Mouse (Mus musculus): ENCODE data around the gene Bend3. TPM values are rescaled to one million over a fixed set of nuclear protein-coding genes. Genes with fewer than 3 reads are reported as not detected.
"Not testable (repeated sequence)": the region's sequence is repeated elsewhere in the genome, so short reads cannot be mapped to it uniquely, and the experiment has no call there.

Gene Bend3
- polyA plus RNA-seq, 1 experiment from 2014 or later: 9.6 TPM

- 78% methylated on average over 6 of the region's 6 CpGs for WGBS
- no peak overlapping the region for H3K27ac ChIP-seq
- H3K4me1 ChIP-seq (replicated peaks): 0 out of 2 replicates have a peak, but pooled peaks cover 4% of the 10 kb centered on the region
These were observed 38.5 kb downstream of the Bend3 start for GRCm38 (mm10) chr10:43516992-43517660.

GRCm38 (mm10) chr10:43517836-43518235 lies 39.2 kb downstream of the Bend3 start:
- Histone ChIP-seq H3K27ac (no peak overlapping the region), H3K27me3 (ENCODE audit: insufficient read depth, poor library complexity, severe bottlenecking) (no peaks in the 10 kb centered on the region), H3K36me3 (peaks cover 34% of the 10 kb centered on the region), H3K4me3 (no peak overlapping the region), H3K9me3 (no peaks in the 10 kb centered on the region), H3K4me1 (replicated peaks) (0 out of 2 replicates have a peak, but pooled peaks cover 4% of the 10 kb centered on the region)
- 75% methylated on average over 4 of the region's 4 CpGs for WGBS
- DNase-seq (ENCODE audit: low spot score): no peak

More at GRCm38 (mm10) chr10:43516992-43517660, 38.5 kb downstream of the Bend3 start:
- H3K36me3 ChIP-seq: peaks cover 40% of the 10 kb centered on the region
- no peak for DNase-seq (ENCODE audit: low spot score)
- no peak overlapping the region for H3K4me3 ChIP-seq
- no peaks in the 10 kb centered on the region for H3K27me3 ChIP-seq (ENCODE audit: insufficient read depth, poor library complexity, severe bottlenecking)
- no peaks in the 10 kb centered on the region for H3K9me3 ChIP-seq

GRCm38 (mm10) chr10:43518368-43518767 lies 39.7 kb downstream of the Bend3 start:
- Histone ChIP-seq H3K4me3 (no peak overlapping the region), H3K27ac (no peak overlapping the region), H3K36me3 (peaks cover 28% of the 10 kb centered on the region), H3K9me3 (no peaks in the 10 kb centered on the region), H3K4me1 (replicated peaks) (0 out of 2 replicates have a peak, but pooled peaks cover 4% of the 10 kb centered on the region), H3K27me3 (ENCODE audit: insufficient read depth, poor library complexity, severe bottlenecking) (no peaks in the 10 kb centered on the region)
- DNase-seq (ENCODE audit: low spot score): no peak
- 83% methylated on average over 12 of the region's 13 CpGs for WGBS

- 92% methylated on average over 2 of the region's 2 CpGs for WGBS
- H3K9me3 ChIP-seq: no peaks in the 10 kb centered on the region
- DNase-seq (ENCODE audit: low spot score): no peak
- no peaks in the 10 kb centered on the region for H3K27me3 ChIP-seq (ENCODE audit: insufficient read depth, poor library complexity, severe bottlenecking)
- H3K36me3 ChIP-seq: peaks cover 19% of the 10 kb centered on the region
- H3K27ac ChIP-seq: no peak overlapping the region
- 0 out of 2 replicates have a peak, but pooled peaks cover 4% of the 10 kb centered on the region for H3K4me1 ChIP-seq (replicated peaks)
- no peak overlapping the region for H3K4me3 ChIP-seq
These were observed 41.3 kb downstream of the Bend3 start for GRCm38 (mm10) chr10:43519977-43520376.

- not testable (repeated sequence) for H3K27ac ChIP-seq
- peaks cover 18% of the 10 kb centered on the region for H3K4me1 ChIP-seq (replicated peaks)
These were observed 45.3 kb downstream of the Bend3 start, which contains the start of gene Gm9803 for GRCm38 (mm10) chr10:43523931-43524330. Gene Gm9803 (plus strand): TSS chr10:43524084.

GRCm38 (mm10) chr10:43527283-43528269 lies 48.9 kb downstream of the Bend3 start:
- Histone ChIP-seq H3K36me3 (peaks cover 63% of the 10 kb centered on the region), H3K4me1 (replicated peaks) (peaks cover 18% of the 10 kb centered on the region), H3K27me3 (ENCODE audit: insufficient read depth, poor library complexity, severe bottlenecking) (no peaks in the 10 kb centered on the region), H3K27ac (peak overlapping the region; percentile 89), H3K4me3 (no peak overlapping the region), H3K9me3 (no peaks in the 10 kb centered on the region)
- peak; percentile 44 for DNase-seq (ENCODE audit: low spot score)
- 45% methylated on average over 15 of the region's 15 CpGs for WGBS

More at GRCm38 (mm10) chr10:43523931-43524330, 45.3 kb downstream of the Bend3 start, which contains the start of gene Gm9803:
- H3K27me3 ChIP-seq (ENCODE audit: insufficient read depth, poor library complexity, severe bottlenecking); H3K9me3 ChIP-seq; H3K4me3 ChIP-seq; DNase-seq (ENCODE audit: low spot score): not testable (repeated sequence)
- 93% methylated on average over 10 of the region's 10 CpGs for WGBS
- peaks cover 28% of the 10 kb centered on the region for H3K36me3 ChIP-seq

GRCm38 (mm10) chr10:43534382-43534781 lies 55.8 kb downstream of the Bend3 start:
- DNase-seq (ENCODE audit: low spot score): no peak
- Histone ChIP-seq H3K27ac (no peak overlapping the region), H3K4me3 (no peak overlapping the region), H3K4me1 (replicated peaks) (peaks cover 4% of the 10 kb centered on the region), H3K36me3 (peaks cover 59% of the 10 kb centered on the region), H3K9me3 (no peaks in the 10 kb centered on the region), H3K27me3 (ENCODE audit: insufficient read depth, poor library complexity, severe bottlenecking) (no peaks in the 10 kb centered on the region)
- WGBS: 90% methylated on average over 1 of the region's 1 CpGs

- H3K27ac ChIP-seq: no peak overlapping the region
- H3K27me3 ChIP-seq (ENCODE audit: insufficient read depth, poor library complexity, severe bottlenecking): no peaks in the 10 kb centered on the region
- no peak for DNase-seq (ENCODE audit: low spot score)
- no peak overlapping the region for H3K4me3 ChIP-seq
- peaks cover 28% of the 10 kb centered on the region for H3K36me3 ChIP-seq
- peaks cover 15% of the 10 kb centered on the region for H3K4me1 ChIP-seq (replicated peaks)
- 96% methylated on average over 7 of the region's 7 CpGs for WGBS
- H3K9me3 ChIP-seq: no peaks in the 10 kb centered on the region
These were observed 59.0 kb downstream of the Bend3 start for GRCm38 (mm10) chr10:43537652-43538051.

- H3K27ac ChIP-seq: no peak overlapping the region
- no peaks in the 10 kb centered on the region for H3K27me3 ChIP-seq (ENCODE audit: insufficient read depth, poor library complexity, severe bottlenecking)
- H3K4me1 ChIP-seq (replicated peaks): peaks cover 15% of the 10 kb centered on the region
- H3K4me3 ChIP-seq: no peak overlapping the region
- 93% methylated on average over 5 of the region's 5 CpGs for WGBS
- peaks cover 18% of the 10 kb centered on the region for H3K36me3 ChIP-seq
- no peak for DNase-seq (ENCODE audit: low spot score)
- H3K9me3 ChIP-seq: no peaks in the 10 kb centered on the region
These were observed 60.2 kb downstream of the Bend3 start for GRCm38 (mm10) chr10:43538831-43539230.

GRCm38 (mm10) chr10:43539746-43540310 lies 61.2 kb downstream of the Bend3 start:
- H3K27ac ChIP-seq: peak overlapping the region; percentile 93
- peaks cover 15% of the 10 kb centered on the region for H3K4me1 ChIP-seq (replicated peaks)
- H3K36me3 ChIP-seq: peaks cover 18% of the 10 kb centered on the region
- DNase-seq (ENCODE audit: low spot score): no peak
- no peaks in the 10 kb centered on the region for H3K9me3 ChIP-seq
- no peaks in the 10 kb centered on the region for H3K27me3 ChIP-seq (ENCODE audit: insufficient read depth, poor library complexity, severe bottlenecking)
- 27% methylated on average over 12 of the region's 12 CpGs for WGBS
- peak overlapping the region; percentile 75 for H3K4me3 ChIP-seq

- DNase-seq (ENCODE audit: low spot score): peak; percentile 95
- peak within 1 kb of the TSS; percentile 93 for H3K27ac ChIP-seq
- H3K4me1 ChIP-seq (replicated peaks): peaks cover 15% of the 10 kb centered on the region
- H3K36me3 ChIP-seq: peaks cover 11% of the 10 kb centered on the region
- under 1% methylated on average over 56 of the region's 56 CpGs for WGBS
- no peaks in the 10 kb centered on the region for H3K27me3 ChIP-seq (ENCODE audit: insufficient read depth, poor library complexity, severe bottlenecking)
- H3K4me3 ChIP-seq: peak within 1 kb of the TSS; percentile 75
- no peaks in the 10 kb centered on the region for H3K9me3 ChIP-seq
These were observed 62.0 kb downstream of the Bend3 start, which contains the start of gene 1700021F05Rik for GRCm38 (mm10) chr10:43540442-43541152. Gene 1700021F05Rik (minus strand): TSS chr10:43540994.

- Histone ChIP-seq H3K27ac (peak overlapping the region; percentile 93), H3K36me3 (peaks cover 5% of the 10 kb centered on the region), H3K4me1 (replicated peaks) (peaks cover 15% of the 10 kb centered on the region), H3K4me3 (peak overlapping the region; percentile 75), H3K9me3 (no peaks in the 10 kb centered on the region), H3K27me3 (ENCODE audit: insufficient read depth, poor library complexity, severe bottlenecking) (no peaks in the 10 kb centered on the region)
- 54% methylated on average over 7 of the region's 8 CpGs for WGBS
- no peak for DNase-seq (ENCODE audit: low spot score)
These were observed 62.5 kb downstream of the Bend3 start for GRCm38 (mm10) chr10:43541153-43541544.

Measured in hindbrain, embryonic 10.5 days (tissue).